Mouse (Mus musculus): ENCODE results near the gene Fam104a. TPM values are rescaled to one million over a fixed set of nuclear protein-coding genes. Genes with fewer than 3 reads are reported as not detected.

Gene Fam104a
- total and polyA plus RNA-seq, 3 experiments = 33.6 to 38.1 TPM; not detected in 1

DNA sequence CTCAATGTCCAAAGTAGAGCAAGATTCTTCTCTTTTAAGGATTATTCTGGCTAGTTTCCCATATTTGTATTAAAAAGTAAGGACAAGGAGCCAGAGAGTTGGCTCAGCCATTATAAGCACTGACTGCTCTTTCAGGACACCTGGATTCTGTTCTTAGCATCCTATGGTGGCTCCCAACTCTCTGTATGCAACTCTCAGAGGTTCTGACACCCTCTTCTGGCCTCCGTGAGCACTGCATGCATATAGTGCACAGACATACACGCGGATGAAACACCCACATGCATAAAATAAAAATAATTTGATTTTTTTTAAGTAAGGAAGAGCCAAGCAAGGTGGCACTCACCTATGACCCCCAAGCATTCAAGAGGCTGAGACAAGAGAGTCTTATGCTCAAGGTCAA lies 38.8 kb downstream of the Fam104a start:
- no peak for DNase-seq (ENCODE audit: low read depth, low spot score)
- Histone ChIP-seq H3K79me2 (ENCODE audit: control insufficient read depth, insufficient read depth, low read length, poor library complexity) (peaks cover 8% of the 10 kb centered on the region), H3K36me3 (ENCODE audit: control insufficient read depth in 1 of 2, insufficient read depth in 2 of 2, low read length in 2 of 2) (peaks cover 0 to 9% of the 10 kb centered on the region in 2 experiments; a peak in 2 of 4 replicates), H3K4me3 (ENCODE audit: control insufficient read depth in 1 of 2, insufficient read depth in 1 of 2, low read depth in 2 of 2, low read length in 2 of 2) (no peak overlapping the region), H3K27me3 (ENCODE audit: control insufficient read depth in 1 of 2, insufficient read depth in 2 of 2, low read length in 2 of 2) (no peaks in the 10 kb centered on the region), H3K9ac (ENCODE audit: control insufficient read depth, low read depth, low read length, poor library complexity, severe bottlenecking) (no peak overlapping the region), H3K9me3 (replicated peaks; ENCODE audit: insufficient read depth, low read length) (no peaks in the 10 kb centered on the region), H3K4me1 (ENCODE audit: control insufficient read depth in 1 of 2, insufficient read depth in 2 of 2, low read length in 2 of 2) (peaks cover 2 to 26% of the 10 kb centered on the region in 2 experiments), H3K27ac (ENCODE audit: control insufficient read depth, low read depth, low read length) (no peak overlapping the region)
- no peak for TF ChIP-seq CHD2 (IDR thresholded peaks at IDR 0.05; ENCODE audit: low read length)
- TF ChIP-seq SMC3 (IDR thresholded peaks at IDR 0.05; ENCODE audit: low read depth, low read length) = 0 out of 2 replicates have a peak, but pooled peaks have one; percentile 13
- peak; percentile 1; the same call in 1 of the 2 replicates for TF ChIP-seq RAD21 (IDR thresholded peaks at IDR 0.05; ENCODE audit: low read depth, low read length)
- TF ChIP-seq MEF2A (IDR thresholded peaks at IDR 0.05; ENCODE audit: extremely low read depth, insufficient replicate concordance, low read depth, low read length, poor library complexity, severe bottlenecking) = no peak
- peak in 2 of 3 experiments; percentile 35 to 36; a peak in 4 of 6 replicates for TF ChIP-seq CTCF (IDR thresholded peaks at IDR 0.05 in 2 of 3, conservative IDR thresholded peaks at IDR 0.05 in 1 of 3; ENCODE audit: control insufficient read depth in 1 of 3, insufficient read depth in 1 of 3, low read depth in 2 of 3, low read length in 3 of 3, poor library complexity in 1 of 3, severe bottlenecking in 1 of 3)

- DNase-seq (ENCODE audit: low read depth, low spot score) = no peak
- no peaks in the 10 kb centered on the region for H3K9me3 ChIP-seq (replicated peaks; ENCODE audit: insufficient read depth, low read length)
- H3K79me2 ChIP-seq (ENCODE audit: control insufficient read depth, insufficient read depth, low read length, poor library complexity) = no peaks in the 10 kb centered on the region
- H3K4me3 ChIP-seq (ENCODE audit: control insufficient read depth in 1 of 2, insufficient read depth in 1 of 2, low read depth in 2 of 2, low read length in 2 of 2) = no peak overlapping the region
- peaks cover 0 to 5% of the 10 kb centered on the region in 2 experiments; a peak in 3 of 4 replicates for H3K4me1 ChIP-seq (ENCODE audit: control insufficient read depth in 1 of 2, insufficient read depth in 2 of 2, low read length in 2 of 2)
- TF ChIP-seq ZKSCAN1 (IDR thresholded peaks at IDR 0.05; ENCODE audit: low read depth, low read length) (no peak), CHD1 (IDR thresholded peaks at IDR 0.05; ENCODE audit: low read depth, low read length) (no peak), MYC (IDR thresholded peaks at IDR 0.05; ENCODE audit: low read depth, low read length) (no peak), GATA1 (IDR thresholded peaks at IDR 0.05; ENCODE audit: low read depth, low read length) (no peak), USF2 (IDR thresholded peaks at IDR 0.05; ENCODE audit: borderline replicate concordance in 1 of 2, insufficient read depth in 1 of 2, low read depth in 1 of 2, low read length in 2 of 2) (no peak), KAT2A (conservative IDR thresholded peaks at IDR 0.05; ENCODE audit: low read depth, low read length) (no peak)
- no peak overlapping the region for H3K9ac ChIP-seq (ENCODE audit: control insufficient read depth, low read depth, low read length, poor library complexity, severe bottlenecking)
- no peak overlapping the region for H3K27ac ChIP-seq (ENCODE audit: control insufficient read depth, low read depth, low read length)
- H3K27me3 ChIP-seq (ENCODE audit: control insufficient read depth in 1 of 2, insufficient read depth in 2 of 2, low read length in 2 of 2) = peaks cover 2% of the 10 kb centered on the region in 2 experiments; a peak in 3 of 4 replicates
- H3K36me3 ChIP-seq (ENCODE audit: control insufficient read depth in 1 of 2, insufficient read depth in 2 of 2, low read length in 2 of 2) = no peaks in the 10 kb centered on the region
Observed at GRCm38 (mm10) chr11:113638680-113639079, 45.3 kb downstream of the Fam104a start.

DNA sequence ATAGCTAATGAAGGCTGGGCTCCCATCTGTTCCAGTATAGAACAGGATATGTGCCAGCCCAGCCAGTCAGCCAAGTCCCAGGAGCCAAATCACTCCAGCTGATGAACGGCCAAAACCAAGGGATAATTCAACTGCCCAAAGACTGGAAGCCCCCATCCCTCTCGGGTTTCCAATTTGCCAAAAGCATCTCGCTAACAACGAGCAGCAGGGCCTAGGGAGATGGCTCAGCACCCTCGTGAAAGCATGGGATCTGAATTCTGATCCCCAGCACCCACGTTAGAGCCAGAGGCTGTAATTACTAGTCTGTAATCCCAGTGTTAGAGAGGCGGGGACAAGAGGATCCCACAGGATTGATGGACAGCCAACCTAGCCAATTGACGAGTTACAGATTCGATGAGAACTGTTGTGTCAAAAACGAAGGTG lies 49.2 kb downstream of the Fam104a start:
- Histone ChIP-seq H3K27me3 (ENCODE audit: control insufficient read depth in 1 of 2, insufficient read depth in 2 of 2, low read length in 2 of 2) (peaks cover 2 to 5% of the 10 kb centered on the region in 2 experiments; a peak in 3 of 4 replicates), H3K4me1 (ENCODE audit: control insufficient read depth in 1 of 2, insufficient read depth in 2 of 2, low read length in 2 of 2) (no peaks in the 10 kb centered on the region), H3K9ac (ENCODE audit: control insufficient read depth, low read depth, low read length, poor library complexity, severe bottlenecking) (no peak overlapping the region), H3K9me3 (replicated peaks; ENCODE audit: insufficient read depth, low read length) (no peaks in the 10 kb centered on the region), H3K79me2 (ENCODE audit: control insufficient read depth, insufficient read depth, low read length, poor library complexity) (no peaks in the 10 kb centered on the region), H3K4me3 (ENCODE audit: control insufficient read depth in 1 of 2, insufficient read depth in 1 of 2, low read depth in 2 of 2, low read length in 2 of 2) (no peak overlapping the region), H3K36me3 (ENCODE audit: control insufficient read depth in 1 of 2, insufficient read depth in 2 of 2, low read length in 2 of 2) (no peaks in the 10 kb centered on the region), H3K27ac (ENCODE audit: control insufficient read depth, low read depth, low read length) (no peak overlapping the region)
- TF ChIP-seq GABPA (IDR thresholded peaks at IDR 0.05; ENCODE audit: low read depth, low read length) (no peak), GATA1 (IDR thresholded peaks at IDR 0.05; ENCODE audit: low read depth, low read length) (no peak), ZKSCAN1 (IDR thresholded peaks at IDR 0.05; ENCODE audit: low read depth, low read length) (no peak), ZMIZ1 (IDR thresholded peaks at IDR 0.05; ENCODE audit: low read depth, low read length) (no peak), USF1 (IDR thresholded peaks at IDR 0.05; ENCODE audit: low read depth, low read length) (no peak), RCOR1 (IDR thresholded peaks at IDR 0.05; ENCODE audit: low read depth, low read length) (no peak), USF2 (IDR thresholded peaks at IDR 0.05; ENCODE audit: borderline replicate concordance in 1 of 2, insufficient read depth in 1 of 2, low read depth in 1 of 2, low read length in 2 of 2) (no peak), ZNF384 (IDR thresholded peaks at IDR 0.05; ENCODE audit: low read depth, low read length) (no peak), CHD1 (IDR thresholded peaks at IDR 0.05; ENCODE audit: low read depth, low read length) (no peak), SMC3 (IDR thresholded peaks at IDR 0.05; ENCODE audit: low read depth, low read length) (no peak), MYC (IDR thresholded peaks at IDR 0.05; ENCODE audit: low read depth, low read length) (no peak), KAT2A (conservative IDR thresholded peaks at IDR 0.05; ENCODE audit: low read depth, low read length) (no peak), TAL1 (IDR thresholded peaks at IDR 0.05; ENCODE audit: low read length) (no peak), TCF12 (IDR thresholded peaks at IDR 0.05; ENCODE audit: low read depth, low read length) (no peak)
- DNase-seq (ENCODE audit: low read depth, low spot score) = no peak

Data from MEL (cell line).